Mouse (Mus musculus) cortical plate, adult 2 months (tissue): ENCODE data around the gene Sez6l2.

Source experiments
- CTCF ChIP-seq: fragments of 200-500 bp; IDR thresholded peaks from 2 replicates; pipeline ENCODE4 v1.5.1; 2011; ENCODE audit warnings: mild to moderate bottlenecking, control low read depth, low read length; ENCODE audit not compliant: insufficient read depth; ENCODE audit errors: extremely low read depth
- POLR2A ChIP-seq: fragments of 200-500 bp; IDR thresholded peaks from 2 replicates; pipeline ENCODE4 v1.6.1; 2011; ENCODE audit warnings: mild to moderate bottlenecking, low read length, control low read depth; ENCODE audit not compliant: insufficient read depth; ENCODE audit errors: extremely low read depth

GRCm38 (mm10) chr7:127003620-127004019 lies 53.3 kb downstream of the Sez6l2 start:
- TF ChIP-seq CTCF (no peak), POLR2A (no peak)
